Mouse (Mus musculus) bone marrow macrophage, adult 2 months (primary cell): Measurements from ENCODE around the gene Wee1.

Experiments
- CTCF ChIP-seq: IDR thresholded peaks from 2 replicates; pipeline ENCODE4 v1.5.1; 2012; ENCODE audit warnings: low read depth, mild to moderate bottlenecking, low read length, moderate library complexity
- POLR2A ChIP-seq: IDR thresholded peaks from 2 replicates; pipeline ENCODE4 v1.6.1; 2012; ENCODE audit warnings: mild to moderate bottlenecking, low read depth, low read length, borderline replicate concordance

DNA sequence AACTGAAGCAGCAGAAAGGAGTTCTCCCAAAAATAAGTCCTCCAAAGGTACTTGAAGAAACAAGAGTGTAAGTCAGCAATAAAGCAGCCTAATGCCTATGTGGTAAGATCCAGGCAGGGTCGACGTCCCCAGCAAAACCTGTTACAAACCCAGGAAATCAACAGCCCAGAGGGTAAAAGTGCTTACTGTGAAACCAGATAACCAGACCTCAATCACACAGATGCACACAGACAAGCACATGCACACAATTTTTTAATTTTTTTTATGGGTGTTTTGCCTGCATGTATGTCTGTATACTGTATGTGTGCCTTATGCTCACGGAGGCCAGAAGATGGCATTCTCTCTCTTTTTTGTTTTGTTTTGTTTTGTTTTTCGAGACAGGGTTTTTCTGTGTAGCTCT, 25.5 kb upstream of the Wee1 start:
- no peak for TF ChIP-seq POLR2A
- no peak for TF ChIP-seq CTCF
